Mouse (Mus musculus) lung, embryonic 14.5 days (tissue): ENCODE data around the gene Cfap77. TPM values are rescaled to one million over a fixed set of nuclear protein-coding genes. Genes with fewer than 3 reads are reported as not detected.

Source experiments
- ATAC-seq: fragments of 200-750 bp; cut with Nextera tagmentation; 2 replicates; pipeline ENCODE4 v1.8.0; 2017; ENCODE audit warnings: mild to moderate bottlenecking, moderate TSS enrichment, moderate library complexity; ENCODE audit not compliant: insufficient read depth
- DNase-seq: peaks from one replicate; pipeline ENCODE4 v3.0.0-alpha.2; 2015
- H3K27ac ChIP-seq: fragments of 300-500 bp; sonication (generic); 2 replicates; pipeline ENCODE4 v1.5.1; 2014; ENCODE audit warnings: low read depth, mild to moderate bottlenecking, moderate library complexity
- H3K27me3 ChIP-seq: fragments of 300-500 bp; sonication (generic); 2 replicates; pipeline ENCODE4 v1.6.1; 2014; ENCODE audit warnings: low read length, control low read depth; ENCODE audit not compliant: insufficient read depth
- H3K36me3 ChIP-seq: fragments of 300-500 bp; sonication (generic); 2 replicates; pipeline ENCODE4 v1.6.1; 2014; ENCODE audit warnings: control low read depth; ENCODE audit not compliant: insufficient read depth
- H3K4me1 ChIP-seq: fragments of 300-500 bp; sonication (generic); 2 replicates; pipeline ENCODE4 v1.6.1; 2014; ENCODE audit warnings: antibody characterized with exemption, control low read depth; ENCODE audit not compliant: insufficient read depth
- H3K4me2 ChIP-seq: fragments of 300-500 bp; sonication (generic); 2 replicates; pipeline ENCODE4 v1.6.1; 2014; ENCODE audit warnings: mild to moderate bottlenecking
- H3K4me3 ChIP-seq: fragments of 300-500 bp; sonication (generic); 2 replicates; pipeline ENCODE4 v1.5.1; 2014; ENCODE audit warnings: low read depth, low read length
- H3K9ac ChIP-seq: fragments of 300-500 bp; sonication (generic); 2 replicates; pipeline ENCODE4 v1.6.1; 2014
- H3K9me3 ChIP-seq: fragments of 300-500 bp; sonication (generic); 2 replicates; pipeline ENCODE4 v1.6.1; 2016; ENCODE audit warnings: low read depth, low read length, control low read depth
- CTCF ChIP-seq: IDR thresholded peaks from 2 replicates; pipeline ENCODE4 v1.5.1; 2016; ENCODE audit warnings: antibody characterized with exemption, low read depth
- WGBS: fragments of 180-500 bp; shearing (Covaris S2); extraction: QIAGEN DNeasy Blood & Tissue Kit; methylation state at CpG from one replicate; pipeline ENCODE4 v1.1.7; 2014; 5-methylcytosine and 5-hydroxymethylcytosine counted together
- polyA plus RNA-seq: library from polyadenylated mRNA; unstranded; fragments of >200 nt; fragmentation: Nextera tagmentation; extraction: Ambion mirVana; gene quantifications from 2 replicates; pipeline ENCODE4 v1.2.1, GENCODE M21; 2014

Gene Cfap77
- polyA plus RNA-seq, 1 experiment from 2014 or later: 0.76 TPM

- no peaks in the 10 kb centered on the region for H3K36me3 ChIP-seq
- no peak overlapping the region for H3K9ac ChIP-seq
- no peaks in the 10 kb centered on the region for H3K9me3 ChIP-seq
- WGBS: 44% methylated on average over 4 of the region's 4 CpGs
- ATAC-seq (no peak), DNase-seq (no peak)
- H3K27ac ChIP-seq: no peak overlapping the region
- H3K4me3 ChIP-seq: no peak overlapping the region
- no peak for TF ChIP-seq CTCF
- no peaks in the 10 kb centered on the region for H3K27me3 ChIP-seq
- no peaks in the 10 kb centered on the region for H3K4me1 ChIP-seq
- no peak overlapping the region for H3K4me2 ChIP-seq
These were observed 59.4 kb downstream of the Cfap77 start for GRCm38 (mm10) chr2:28995436-28995835.

- no peak overlapping the region for H3K4me2 ChIP-seq
- WGBS: 59% methylated on average over 12 of the region's 12 CpGs
- ATAC-seq (no peak), DNase-seq (peak; percentile 14)
- no peaks in the 10 kb centered on the region for H3K36me3 ChIP-seq
- no peaks in the 10 kb centered on the region for H3K4me1 ChIP-seq
- H3K9me3 ChIP-seq: no peaks in the 10 kb centered on the region
- TF ChIP-seq CTCF: no peak
- H3K27me3 ChIP-seq: no peaks in the 10 kb centered on the region
- no peak overlapping the region for H3K9ac ChIP-seq
- H3K4me3 ChIP-seq: no peak overlapping the region
- H3K27ac ChIP-seq: no peak overlapping the region
These were observed 60.9 kb downstream of the Cfap77 start for GRCm38 (mm10) chr2:28994014-28994413.

GRCm38 (mm10) chr2:28988781-28989180 lies 66.1 kb downstream of the Cfap77 start:
- no peak for ATAC-seq
- no peaks in the 10 kb centered on the region for H3K27me3 ChIP-seq
- TF ChIP-seq CTCF: 0 out of 2 replicates have a peak, but pooled peaks have one; percentile 24
- no peak overlapping the region for H3K27ac ChIP-seq
- no peak overlapping the region for H3K4me3 ChIP-seq
- no peak for DNase-seq
- no peak overlapping the region for H3K4me2 ChIP-seq
- no peaks in the 10 kb centered on the region for H3K4me1 ChIP-seq
- no peaks in the 10 kb centered on the region for H3K36me3 ChIP-seq
- WGBS: over 99% methylated on average over 3 of the region's 3 CpGs
- no peaks in the 10 kb centered on the region for H3K9me3 ChIP-seq
- H3K9ac ChIP-seq: no peak overlapping the region

GRCm38 (mm10) chr2:28980080-28980910 lies 74.6 kb downstream of the Cfap77 start:
- Histone ChIP-seq H3K27me3 (no peaks in the 10 kb centered on the region), H3K36me3 (no peaks in the 10 kb centered on the region), H3K4me2 (no peak overlapping the region), H3K9ac (no peak overlapping the region), H3K27ac (no peak overlapping the region), H3K9me3 (no peaks in the 10 kb centered on the region), H3K4me3 (no peak overlapping the region), H3K4me1 (no peaks in the 10 kb centered on the region)
- DNase-seq: no peak
- no peak for TF ChIP-seq CTCF
- WGBS: 73% methylated on average over 20 of the region's 20 CpGs
- no peak for ATAC-seq

GRCm38 (mm10) chr2:28978461-28978860 lies 76.4 kb downstream of the Cfap77 start:
- DNase-seq (no peak), ATAC-seq (no peak)
- 0 out of 2 replicates have a peak, but pooled peaks cover 2% of the 10 kb centered on the region for H3K27me3 ChIP-seq
- H3K9me3 ChIP-seq: no peaks in the 10 kb centered on the region
- H3K36me3 ChIP-seq: no peaks in the 10 kb centered on the region
- 0 out of 2 replicates have a peak, but pooled peaks cover 2% of the 10 kb centered on the region for H3K4me1 ChIP-seq
- no peak overlapping the region for H3K27ac ChIP-seq
- no peak overlapping the region for H3K4me3 ChIP-seq
- TF ChIP-seq CTCF: no peak
- H3K9ac ChIP-seq: no peak overlapping the region
- WGBS: 49% methylated on average over 4 of the region's 4 CpGs
- H3K4me2 ChIP-seq: no peak overlapping the region

- TF ChIP-seq CTCF: peak; percentile 96
- Histone ChIP-seq H3K9me3 (no peaks in the 10 kb centered on the region), H3K4me3 (no peak overlapping the region), H3K4me2 (no peak overlapping the region), H3K9ac (no peak overlapping the region), H3K36me3 (no peaks in the 10 kb centered on the region), H3K4me1 (0 out of 2 replicates have a peak, but pooled peaks cover 2% of the 10 kb centered on the region), H3K27ac (no peak overlapping the region), H3K27me3 (peaks cover 2% of the 10 kb centered on the region; the same call in 1 of the 2 replicates)
- DNase-seq: peak; percentile 93
- WGBS: 11% methylated on average over 7 of the region's 7 CpGs
- peak; percentile 69; the same call in 1 of the 2 replicates for ATAC-seq
These were observed 78.2 kb downstream of the Cfap77 start for GRCm38 (mm10) chr2:28976635-28977034.

- no peak for TF ChIP-seq CTCF
- H3K9me3 ChIP-seq: no peaks in the 10 kb centered on the region
- 50% methylated on average over 5 of the region's 5 CpGs for WGBS
These were observed 79.3 kb downstream of the Cfap77 start for GRCm38 (mm10) chr2:28975604-28976003.

More at GRCm38 (mm10) chr2:28975604-28976003, 79.3 kb downstream of the Cfap77 start:
- peak; percentile 69 for DNase-seq
- Histone ChIP-seq H3K4me3 (no peak overlapping the region), H3K27me3 (peaks cover 2% of the 10 kb centered on the region; the same call in 1 of the 2 replicates), H3K27ac (no peak overlapping the region), H3K9ac (no peak overlapping the region), H3K4me1 (0 out of 2 replicates have a peak, but pooled peaks cover 2% of the 10 kb centered on the region), H3K36me3 (no peaks in the 10 kb centered on the region), H3K4me2 (no peak overlapping the region)
- no peak for ATAC-seq
